Mouse (Mus musculus): Measurements from ENCODE around the gene Slc16a5. TPM values are rescaled to one million over a fixed set of nuclear protein-coding genes. Genes with fewer than 3 reads are reported as not detected.

The Slc16a5 gene
- polyA plus RNA-seq, 1 experiment, result 0.07 TPM

DNA sequence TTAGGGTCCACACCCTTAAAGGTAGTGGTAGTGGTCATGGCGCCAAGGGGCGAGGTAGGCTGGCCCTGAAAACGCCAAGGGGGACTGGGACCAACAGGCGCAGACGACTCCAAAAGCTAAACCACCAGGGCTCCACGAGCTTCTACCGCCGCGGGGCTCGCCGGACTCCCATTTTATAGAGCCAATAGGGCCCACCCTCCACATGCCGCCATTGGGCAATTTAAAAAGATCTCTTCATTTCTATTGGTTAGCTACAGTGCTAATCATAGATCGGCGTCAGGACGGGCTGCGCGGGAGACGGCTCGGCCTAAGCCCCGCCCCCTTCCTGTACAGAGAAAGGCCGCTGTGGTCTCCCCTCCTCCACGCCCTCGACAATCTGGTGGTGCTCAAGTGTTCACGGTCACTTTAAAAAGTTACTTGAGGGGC, 52.0 kb downstream of the Slc16a5 start, which contains the start of gene Jpt1:
Gene Jpt1, minus strand, starts transcription at position 150 of the 426 bp plus-strand sequence.
- Histone ChIP-seq H3K79me3 (ENCODE audit: low read depth) (peaks cover 48% of the 10 kb centered on the region), H3K36me3 (ENCODE audit: control insufficient read depth, insufficient read depth) (peaks cover 5% of the 10 kb centered on the region), H3K27me3 (ENCODE audit: control insufficient read depth, insufficient read depth, insufficient read length) (no peaks in the 10 kb centered on the region), H3K79me2 (ENCODE audit: control insufficient read depth, insufficient read depth) (peaks cover 51% of the 10 kb centered on the region), H3K4me3 (ENCODE audit: insufficient read depth, poor library complexity, severe bottlenecking) (peak within 1 kb of the TSS; percentile 95), H3ac (ENCODE audit: control insufficient read depth, insufficient read length, low read depth) (peak within 1 kb of the TSS; percentile 91)
- TF ChIP-seq MAX (IDR thresholded peaks at IDR 0.05) (no peak), MYOG (IDR thresholded peaks at IDR 0.05; ENCODE audit: control insufficient read depth, extremely low read depth, insufficient read length) (no peak), FOSL1 (IDR thresholded peaks at IDR 0.05; ENCODE audit: insufficient read depth, low read length, poor library complexity, severe bottlenecking) (no peak), USF1 (IDR thresholded peaks at IDR 0.05; ENCODE audit: low read depth) (no peak), CTCF (IDR thresholded peaks at IDR 0.05; ENCODE audit: control insufficient read depth, insufficient read depth, insufficient read length) (no peak), CEBPB (IDR thresholded peaks at IDR 0.05; ENCODE audit: low read depth) (no peak), MYOD1 (IDR thresholded peaks at IDR 0.05; ENCODE audit: control insufficient read depth, insufficient read length, low read depth) (no peak)

DNA sequence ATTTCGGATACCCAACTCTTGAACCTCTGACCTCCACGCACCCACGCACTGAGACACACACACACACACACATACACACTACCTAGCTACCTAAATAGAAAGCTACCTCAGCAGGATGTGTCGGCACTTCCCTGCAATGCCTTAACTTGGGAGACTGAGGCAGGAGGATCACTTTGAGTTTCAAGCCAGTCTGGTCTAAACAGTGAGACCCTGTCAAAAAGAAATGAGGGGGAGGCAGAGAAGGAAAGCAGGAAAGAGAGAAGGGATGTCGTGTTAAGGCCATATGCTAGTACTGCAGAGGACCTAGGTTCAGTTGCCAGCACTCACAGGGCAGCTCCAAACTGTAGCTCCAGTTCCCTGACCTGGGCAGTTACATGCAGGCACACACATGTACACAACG, 52.7 kb downstream of the Slc16a5 start:
- Histone ChIP-seq H3K36me3 (ENCODE audit: control insufficient read depth, insufficient read depth) (peaks cover 5% of the 10 kb centered on the region), H3K4me3 (ENCODE audit: insufficient read depth, poor library complexity, severe bottlenecking) (no peak overlapping the region), H3K79me2 (ENCODE audit: control insufficient read depth, insufficient read depth) (peaks cover 43% of the 10 kb centered on the region), H3ac (ENCODE audit: control insufficient read depth, insufficient read length, low read depth) (no peak overlapping the region), H3K27me3 (ENCODE audit: control insufficient read depth, insufficient read depth, insufficient read length) (no peaks in the 10 kb centered on the region), H3K79me3 (ENCODE audit: low read depth) (peaks cover 41% of the 10 kb centered on the region)
- no peak for TF ChIP-seq CEBPB (IDR thresholded peaks at IDR 0.05; ENCODE audit: low read depth)

DNA sequence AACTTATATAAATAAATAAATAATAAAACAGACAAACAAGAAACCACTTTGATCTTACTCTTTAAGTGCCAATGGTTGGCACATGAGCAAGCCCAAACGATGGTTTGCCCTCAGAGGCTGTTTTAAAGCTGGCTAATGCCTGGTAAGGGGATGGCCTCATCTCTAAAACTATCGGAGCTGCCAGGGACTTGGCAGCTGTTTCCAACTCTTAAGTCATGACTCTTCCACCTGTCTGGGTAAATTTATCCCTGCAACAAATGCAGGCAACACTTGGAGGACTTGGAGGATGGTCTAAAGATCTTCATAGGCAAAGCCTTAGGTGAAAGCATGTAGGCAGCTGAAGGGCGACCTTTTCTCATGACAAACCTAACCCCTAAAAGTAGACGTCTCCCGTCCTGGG, 54.7 kb downstream of the Slc16a5 start:
- no peak for TF ChIP-seq CEBPB (IDR thresholded peaks at IDR 0.05; ENCODE audit: low read depth)
- no peak for TF ChIP-seq USF1 (IDR thresholded peaks at IDR 0.05; ENCODE audit: low read depth)
- TF ChIP-seq FOSL1 (IDR thresholded peaks at IDR 0.05; ENCODE audit: insufficient read depth, low read length, poor library complexity, severe bottlenecking), result no peak
- TF ChIP-seq MYOD1 (IDR thresholded peaks at IDR 0.05; ENCODE audit: control insufficient read depth, insufficient read length, low read depth), result no peak
- no peak for TF ChIP-seq CTCF (IDR thresholded peaks at IDR 0.05; ENCODE audit: control insufficient read depth, insufficient read depth, insufficient read length)
- no peak for TF ChIP-seq MYOG (IDR thresholded peaks at IDR 0.05; ENCODE audit: control insufficient read depth, extremely low read depth, insufficient read length)
- TF ChIP-seq MAX (IDR thresholded peaks at IDR 0.05), result no peak
- Histone ChIP-seq H3K79me2 (ENCODE audit: control insufficient read depth, insufficient read depth) (peaks cover 24% of the 10 kb centered on the region), H3K4me3 (ENCODE audit: insufficient read depth, poor library complexity, severe bottlenecking) (no peak overlapping the region), H3K27me3 (ENCODE audit: control insufficient read depth, insufficient read depth, insufficient read length) (no peaks in the 10 kb centered on the region), H3K36me3 (ENCODE audit: control insufficient read depth, insufficient read depth) (peaks cover 4% of the 10 kb centered on the region), H3K79me3 (ENCODE audit: low read depth) (peaks cover 21% of the 10 kb centered on the region), H3ac (ENCODE audit: control insufficient read depth, insufficient read length, low read depth) (no peak overlapping the region)

DNA sequence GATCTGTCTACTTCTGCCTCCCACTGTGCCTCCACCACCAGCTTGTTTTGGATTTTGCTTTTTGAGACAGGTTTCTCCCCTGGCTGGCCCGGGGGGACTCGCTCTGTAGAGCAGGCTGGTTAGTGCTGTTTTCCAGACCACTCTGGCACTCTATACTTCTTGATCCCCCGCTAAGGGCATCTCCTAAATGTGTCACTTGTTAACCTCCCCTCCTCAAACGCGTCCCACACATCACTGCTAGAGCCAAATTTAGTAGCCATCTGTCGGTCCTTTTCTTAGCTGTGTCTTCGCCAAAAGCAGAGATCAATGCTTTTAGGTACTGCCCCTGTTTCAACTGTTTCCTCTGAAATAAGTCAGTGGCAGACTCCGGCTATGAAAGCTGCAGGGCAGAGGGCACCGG, 56.4 kb downstream of the Slc16a5 start:
- Histone ChIP-seq H3K36me3 (ENCODE audit: control insufficient read depth, insufficient read depth) (peaks cover 10% of the 10 kb centered on the region), H3K4me3 (ENCODE audit: insufficient read depth, poor library complexity, severe bottlenecking) (no peak overlapping the region), H3K27me3 (ENCODE audit: control insufficient read depth, insufficient read depth, insufficient read length) (no peaks in the 10 kb centered on the region), H3ac (ENCODE audit: control insufficient read depth, insufficient read length, low read depth) (no peak overlapping the region), H3K79me3 (ENCODE audit: low read depth) (peaks cover 4% of the 10 kb centered on the region), H3K79me2 (ENCODE audit: control insufficient read depth, insufficient read depth) (peaks cover 7% of the 10 kb centered on the region)
- TF ChIP-seq MYOG (IDR thresholded peaks at IDR 0.05; ENCODE audit: control insufficient read depth, extremely low read depth, insufficient read length), result no peak
- TF ChIP-seq CTCF (IDR thresholded peaks at IDR 0.05; ENCODE audit: control insufficient read depth, insufficient read depth, insufficient read length), result no peak
- no peak for TF ChIP-seq CEBPB (IDR thresholded peaks at IDR 0.05; ENCODE audit: low read depth)
- TF ChIP-seq MYOD1 (IDR thresholded peaks at IDR 0.05; ENCODE audit: control insufficient read depth, insufficient read length, low read depth), result no peak
- TF ChIP-seq FOSL1 (IDR thresholded peaks at IDR 0.05; ENCODE audit: insufficient read depth, low read length, poor library complexity, severe bottlenecking), result no peak
- no peak for TF ChIP-seq MAX (IDR thresholded peaks at IDR 0.05)
- no peak for TF ChIP-seq USF1 (IDR thresholded peaks at IDR 0.05; ENCODE audit: low read depth)

DNA sequence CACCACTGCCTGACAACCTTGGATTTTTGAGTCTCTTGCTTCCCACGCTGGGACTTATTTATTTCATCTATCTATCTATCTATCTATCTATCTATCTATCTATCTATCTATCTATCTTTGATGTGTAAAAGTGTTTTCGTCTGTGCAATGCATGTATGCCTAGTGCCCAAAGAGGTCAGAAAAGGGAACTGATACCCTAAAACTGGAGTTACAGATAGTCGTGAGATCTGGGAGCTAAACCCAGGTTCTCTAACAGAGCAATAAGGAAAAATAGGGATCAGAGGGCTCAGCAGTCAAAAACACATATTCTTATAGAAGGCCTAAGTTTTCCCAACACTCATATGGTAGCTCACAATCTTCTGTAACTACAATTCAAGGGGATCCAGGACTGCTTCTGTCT, 57.3 kb downstream of the Slc16a5 start:
- TF ChIP-seq MAX (IDR thresholded peaks at IDR 0.05), result no peak
- no peak for TF ChIP-seq CEBPB (IDR thresholded peaks at IDR 0.05; ENCODE audit: low read depth)
- no peak for TF ChIP-seq MYOG (IDR thresholded peaks at IDR 0.05; ENCODE audit: control insufficient read depth, extremely low read depth, insufficient read length)
- no peak for TF ChIP-seq USF1 (IDR thresholded peaks at IDR 0.05; ENCODE audit: low read depth)
- no peak overlapping the region for H3ac ChIP-seq (ENCODE audit: control insufficient read depth, insufficient read length, low read depth)
- peaks cover 9% of the 10 kb centered on the region for H3K79me2 ChIP-seq (ENCODE audit: control insufficient read depth, insufficient read depth)
- H3K4me3 ChIP-seq (ENCODE audit: insufficient read depth, poor library complexity, severe bottlenecking), result no peak overlapping the region
- H3K36me3 ChIP-seq (ENCODE audit: control insufficient read depth, insufficient read depth), result peaks cover 19% of the 10 kb centered on the region
- no peaks in the 10 kb centered on the region for H3K79me3 ChIP-seq (ENCODE audit: low read depth)
- no peaks in the 10 kb centered on the region for H3K27me3 ChIP-seq (ENCODE audit: control insufficient read depth, insufficient read depth, insufficient read length)

DNA sequence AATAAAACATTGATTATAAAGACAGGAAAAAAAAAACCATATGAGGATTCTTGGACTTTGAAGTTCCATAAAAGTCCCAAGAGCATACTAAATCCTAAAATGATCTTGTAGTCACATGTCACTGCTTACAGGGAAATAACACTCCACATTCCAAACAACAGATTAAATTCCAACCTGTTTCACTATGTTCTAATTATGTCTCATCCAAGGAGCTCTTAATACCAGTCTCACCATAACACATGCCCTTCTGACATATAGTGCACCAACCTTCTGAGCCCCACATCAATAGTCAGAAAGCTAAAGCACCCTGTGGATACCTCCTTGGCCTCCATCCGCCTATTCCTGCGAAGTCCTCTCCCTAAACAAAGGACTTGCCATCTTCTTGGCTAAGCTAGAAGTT, 57.9 kb downstream of the Slc16a5 start:
- peaks cover 16% of the 10 kb centered on the region for H3K79me2 ChIP-seq (ENCODE audit: control insufficient read depth, insufficient read depth)
- peaks cover 25% of the 10 kb centered on the region for H3K36me3 ChIP-seq (ENCODE audit: control insufficient read depth, insufficient read depth)

More for the DNA sequence above, 57.9 kb downstream of the Slc16a5 start:
- no peaks in the 10 kb centered on the region for H3K27me3 ChIP-seq (ENCODE audit: control insufficient read depth, insufficient read depth, insufficient read length)
- H3ac ChIP-seq (ENCODE audit: control insufficient read depth, insufficient read length, low read depth), result no peak overlapping the region
- TF ChIP-seq CEBPB (IDR thresholded peaks at IDR 0.05; ENCODE audit: low read depth) (no peak), MYOD1 (IDR thresholded peaks at IDR 0.05; ENCODE audit: control insufficient read depth, insufficient read length, low read depth) (no peak), MYOG (IDR thresholded peaks at IDR 0.05; ENCODE audit: control insufficient read depth, extremely low read depth, insufficient read length) (no peak), MAX (IDR thresholded peaks at IDR 0.05) (no peak), USF1 (IDR thresholded peaks at IDR 0.05; ENCODE audit: low read depth) (no peak), FOSL1 (IDR thresholded peaks at IDR 0.05; ENCODE audit: insufficient read depth, low read length, poor library complexity, severe bottlenecking) (no peak), CTCF (IDR thresholded peaks at IDR 0.05; ENCODE audit: control insufficient read depth, insufficient read depth, insufficient read length) (no peak)
- no peaks in the 10 kb centered on the region for H3K79me3 ChIP-seq (ENCODE audit: low read depth)
- no peak overlapping the region for H3K4me3 ChIP-seq (ENCODE audit: insufficient read depth, poor library complexity, severe bottlenecking)

All from C2C12 (cell line).